Mouse (Mus musculus) lung, adult 2 months (tissue): ENCODE measurements at regions not wholly inside any gene's neighbourhood (a gene's known extent, or its start where the extent isn't known, plus 50 kb on each side); places are given as distances from the start of the nearest gene placed in this dataset.

Source experiments
- CTCF ChIP-seq: fragments of 200-500 bp; IDR thresholded peaks from 2 replicates; pipeline ENCODE4 v1.5.1; 2011; ENCODE audit warnings: mild to moderate bottlenecking, low read length, control low read depth; ENCODE audit not compliant: insufficient read depth
- POLR2A ChIP-seq: fragments of 200-500 bp; IDR thresholded peaks from 2 replicates; pipeline ENCODE4 v1.6.1; 2011; ENCODE audit warnings: low read depth, mild to moderate bottlenecking, control low read depth, low read length, borderline replicate concordance; ENCODE audit errors: extremely low read depth

- TF ChIP-seq CTCF (no peak), POLR2A (no peak)
These were observed 77.0 kb upstream of the Arid5b start for GRCm38 (mm10) chr10:68355471-68356092.
